Mouse (Mus musculus) intestine, embryonic 15.5 days (tissue): ENCODE results near the gene Gsk3b. TPM values are rescaled to one million over a fixed set of nuclear protein-coding genes. Genes with fewer than 3 reads are reported as not detected.
"Not testable (repeated sequence)": the region's sequence is repeated elsewhere in the genome, so short reads cannot be mapped to it uniquely, and the experiment has no call there.

ENCODE experiments used
- ATAC-seq: fragments of 200-750 bp; cut with Nextera tagmentation; 2 replicates; pipeline ENCODE4 v1.8.0; 2017; ENCODE audit warnings: moderate TSS enrichment, moderate library complexity
- H3K27ac ChIP-seq: fragments of 300-500 bp; sonication (generic); 2 replicates; pipeline ENCODE4 v1.5.1; 2015; ENCODE audit warnings: mild to moderate bottlenecking, inconsistent platforms
- H3K27me3 ChIP-seq: fragments of 300-500 bp; sonication (generic); replicated peaks from 2 replicates; pipeline ENCODE4 v1.6.1; 2015; ENCODE audit warnings: inconsistent platforms
- H3K36me3 ChIP-seq: fragments of 300-500 bp; sonication (generic); 2 replicates; pipeline ENCODE4 v1.6.1; 2015; ENCODE audit warnings: inconsistent platforms
- H3K4me1 ChIP-seq: fragments of 300-500 bp; sonication (generic); replicated peaks from 2 replicates; pipeline ENCODE4 v1.6.1; 2015; ENCODE audit warnings: inconsistent platforms
- H3K4me2 ChIP-seq: fragments of 300-500 bp; sonication (generic); replicated peaks from 2 replicates; pipeline ENCODE4 v1.6.1; 2015; ENCODE audit warnings: mild to moderate bottlenecking, inconsistent platforms
- H3K4me3 ChIP-seq: fragments of 300-500 bp; sonication (generic); replicated peaks from 2 replicates; pipeline ENCODE4 v1.5.1; 2015; ENCODE audit warnings: inconsistent platforms
- H3K9ac ChIP-seq: fragments of 300-500 bp; sonication (generic); 2 replicates; pipeline ENCODE4 v1.6.1; 2015; ENCODE audit warnings: inconsistent platforms
- H3K9me3 ChIP-seq: fragments of 300-500 bp; sonication (generic); 2 replicates; pipeline ENCODE4 v1.6.1; 2016; ENCODE audit warnings: inconsistent platforms
- WGBS: fragments of 180-500 bp; shearing (Covaris S2); methylation state at CpG from one replicate; pipeline ENCODE4 v1.1.7; 2015; 5-methylcytosine and 5-hydroxymethylcytosine counted together
- polyA plus RNA-seq: library from polyadenylated mRNA; unstranded; fragments of >200 nt; fragmentation: Nextera tagmentation; extraction: Ambion mirVana; gene quantifications from 2 replicates; pipeline ENCODE4 v1.2.1, GENCODE M21; 2015

Gsk3b gene
- polyA plus RNA-seq, 1 experiment from 2014 or later: 48.4 TPM

DNA sequence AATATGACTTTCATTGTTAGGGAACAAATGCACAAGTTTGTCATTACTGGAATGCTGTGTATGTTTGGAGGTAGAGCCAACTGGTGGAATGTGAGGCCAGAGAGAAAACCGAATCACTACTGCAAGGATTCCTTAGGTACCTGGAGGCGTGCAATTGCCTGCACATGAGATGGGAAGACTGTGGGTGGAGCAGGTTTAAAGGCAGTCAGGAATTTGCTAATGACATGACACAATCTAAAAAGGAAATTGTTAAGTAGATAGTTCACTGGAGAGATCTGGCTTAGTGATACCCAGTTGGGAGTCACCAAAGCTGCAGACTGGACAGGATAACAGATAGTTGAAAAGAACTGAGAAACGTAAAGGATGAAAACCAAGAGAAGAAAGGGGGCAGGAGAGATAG is 73.2 kb downstream of the Gsk3b start:
- no peak overlapping the region for H3K9ac ChIP-seq
- H3K4me2 ChIP-seq: no peak overlapping the region
- WGBS: 76% methylated on average over 3 of the region's 3 CpGs
- H3K27ac ChIP-seq: no peak overlapping the region
- H3K36me3 ChIP-seq: no peaks in the 10 kb centered on the region
- H3K4me3 ChIP-seq: no peak overlapping the region
- no peaks in the 10 kb centered on the region for H3K27me3 ChIP-seq
- no peaks in the 10 kb centered on the region for H3K4me1 ChIP-seq
- ATAC-seq: no peak
- H3K9me3 ChIP-seq: no peaks in the 10 kb centered on the region

DNA sequence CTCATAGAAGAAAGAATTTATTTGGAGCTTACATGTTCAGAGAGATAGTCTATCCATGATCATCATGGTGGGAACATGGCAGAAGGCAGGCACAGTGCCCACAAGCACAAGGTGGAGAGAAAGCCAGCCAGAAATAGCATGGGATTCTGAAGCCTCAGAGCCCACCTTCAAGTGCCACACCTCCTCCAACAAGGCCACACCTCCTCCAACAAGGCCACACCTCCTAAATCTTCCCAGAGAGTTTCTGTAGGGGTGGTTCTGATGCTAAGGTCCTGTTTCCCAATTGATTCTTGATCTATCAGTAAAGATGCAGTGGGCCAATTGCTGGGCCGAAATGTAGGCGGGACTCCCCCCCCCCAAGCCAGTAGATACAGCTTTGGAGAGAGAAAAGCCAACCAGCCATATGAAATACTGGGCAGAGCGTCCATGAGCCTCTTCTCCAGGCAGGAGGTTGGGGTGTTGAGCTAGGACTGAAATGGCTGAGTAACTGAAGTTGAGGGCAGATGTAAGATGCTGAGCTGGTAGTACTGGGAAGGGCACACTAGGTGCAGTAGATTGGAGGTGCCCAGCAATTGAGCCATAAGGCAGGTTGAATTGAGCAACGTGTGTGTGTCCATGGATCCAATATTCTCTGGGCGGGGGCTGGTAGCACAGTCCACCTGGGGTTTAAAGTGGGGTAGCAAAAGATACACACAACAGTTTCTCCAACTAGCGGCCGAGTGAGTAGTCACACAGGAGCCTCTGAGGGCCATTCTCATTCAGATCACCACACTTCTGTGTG is 76.2 kb downstream of the Gsk3b start:
- Histone ChIP-seq H3K9ac (no peak overlapping the region), H3K9me3 (no peaks in the 10 kb centered on the region), H3K36me3 (no peaks in the 10 kb centered on the region), H3K4me3 (no peak overlapping the region), H3K4me2 (no peak overlapping the region), H3K27me3 (no peaks in the 10 kb centered on the region), H3K4me1 (no peaks in the 10 kb centered on the region), H3K27ac (no peak overlapping the region)
- no peak for ATAC-seq
- 94% methylated on average over 7 of the region's 7 CpGs for WGBS

DNA sequence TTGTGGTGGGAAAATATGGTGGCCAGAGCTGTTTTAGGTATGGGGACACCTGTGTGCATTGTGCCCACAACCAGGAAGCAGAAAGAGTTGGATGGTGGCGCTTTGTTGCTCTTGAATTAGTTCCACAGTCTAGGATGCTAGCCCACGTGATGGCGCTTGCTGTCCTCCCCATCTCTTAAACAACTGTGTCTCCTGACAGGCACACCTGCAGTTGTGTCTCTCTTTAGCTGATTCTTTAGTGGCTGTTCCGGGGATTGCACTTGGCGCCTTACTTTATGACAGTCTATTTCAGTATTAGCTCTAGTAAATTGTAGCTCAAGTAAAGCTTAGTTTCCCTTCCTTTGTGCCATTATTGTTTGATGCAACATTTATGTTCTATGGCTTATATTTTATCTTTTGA is 80.2 kb downstream of the Gsk3b start:
- no peak for ATAC-seq
- no peak overlapping the region for H3K27ac ChIP-seq
- no peaks in the 10 kb centered on the region for H3K27me3 ChIP-seq
- H3K36me3 ChIP-seq: no peaks in the 10 kb centered on the region; the same call in 1 of the 2 replicates
- H3K4me2 ChIP-seq: no peak overlapping the region
- no peak overlapping the region for H3K9ac ChIP-seq
- H3K4me3 ChIP-seq: no peak overlapping the region
- WGBS: 96% methylated on average over 5 of the region's 5 CpGs
- H3K9me3 ChIP-seq: no peaks in the 10 kb centered on the region
- no peaks in the 10 kb centered on the region for H3K4me1 ChIP-seq

DNA sequence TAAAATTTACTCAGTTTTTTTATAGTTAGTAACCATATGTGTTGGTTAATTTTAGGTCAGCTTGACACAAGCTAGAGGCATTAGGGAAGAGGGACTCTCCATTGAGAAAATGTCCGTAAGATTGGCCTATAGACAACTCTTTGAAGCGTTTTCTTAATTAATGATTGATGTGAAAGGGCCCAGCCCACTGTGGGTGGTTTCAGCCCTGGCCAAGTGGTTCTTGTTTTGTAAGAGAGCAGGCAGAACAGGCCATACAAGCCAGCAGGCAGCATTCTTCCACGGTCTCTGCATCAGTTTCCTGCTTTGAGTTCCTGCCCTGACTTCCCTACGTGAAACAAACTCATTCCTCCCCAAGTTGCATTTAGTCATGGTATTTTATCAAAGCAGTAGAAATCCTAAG is 90.3 kb downstream of the Gsk3b start:
- Histone ChIP-seq H3K27me3 (no peaks in the 10 kb centered on the region), H3K4me1 (peaks cover 2% of the 10 kb centered on the region; the same call in 1 of the 2 replicates), H3K9ac (no peak overlapping the region), H3K4me3 (no peak overlapping the region), H3K4me2 (no peak overlapping the region), H3K36me3 (no peaks in the 10 kb centered on the region), H3K9me3 (no peaks in the 10 kb centered on the region), H3K27ac (no peak overlapping the region)
- WGBS: 86% methylated on average over 4 of the region's 4 CpGs
- ATAC-seq: no peak

DNA sequence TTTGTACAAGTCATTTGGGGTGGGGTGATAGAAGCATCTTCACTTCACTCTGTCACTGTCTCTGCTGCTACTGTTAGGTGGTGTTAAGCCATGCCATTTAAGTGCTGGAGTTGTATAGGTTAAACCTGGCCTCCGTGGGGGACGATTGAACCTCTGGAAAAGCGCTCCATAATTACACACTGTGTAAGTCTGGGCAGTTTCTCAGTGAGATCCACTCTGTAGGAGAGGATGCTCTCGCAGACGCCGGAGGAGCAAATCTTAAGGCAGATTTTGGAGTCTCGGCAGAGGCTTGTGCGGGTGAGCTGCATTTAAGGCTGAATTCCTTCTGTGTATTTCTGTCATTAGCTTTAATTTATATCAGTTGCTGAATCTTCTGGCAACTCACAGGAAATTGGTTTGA is 92.6 kb downstream of the Gsk3b start:
- Histone ChIP-seq H3K9me3 (no peaks in the 10 kb centered on the region), H3K27ac (no peak overlapping the region), H3K4me3 (no peak overlapping the region), H3K4me2 (no peak overlapping the region), H3K36me3 (no peaks in the 10 kb centered on the region), H3K4me1 (peaks cover 2% of the 10 kb centered on the region; the same call in 1 of the 2 replicates), H3K27me3 (no peaks in the 10 kb centered on the region), H3K9ac (no peak overlapping the region)
- no peak for ATAC-seq
- WGBS: 53% methylated on average over 8 of the region's 8 CpGs

DNA sequence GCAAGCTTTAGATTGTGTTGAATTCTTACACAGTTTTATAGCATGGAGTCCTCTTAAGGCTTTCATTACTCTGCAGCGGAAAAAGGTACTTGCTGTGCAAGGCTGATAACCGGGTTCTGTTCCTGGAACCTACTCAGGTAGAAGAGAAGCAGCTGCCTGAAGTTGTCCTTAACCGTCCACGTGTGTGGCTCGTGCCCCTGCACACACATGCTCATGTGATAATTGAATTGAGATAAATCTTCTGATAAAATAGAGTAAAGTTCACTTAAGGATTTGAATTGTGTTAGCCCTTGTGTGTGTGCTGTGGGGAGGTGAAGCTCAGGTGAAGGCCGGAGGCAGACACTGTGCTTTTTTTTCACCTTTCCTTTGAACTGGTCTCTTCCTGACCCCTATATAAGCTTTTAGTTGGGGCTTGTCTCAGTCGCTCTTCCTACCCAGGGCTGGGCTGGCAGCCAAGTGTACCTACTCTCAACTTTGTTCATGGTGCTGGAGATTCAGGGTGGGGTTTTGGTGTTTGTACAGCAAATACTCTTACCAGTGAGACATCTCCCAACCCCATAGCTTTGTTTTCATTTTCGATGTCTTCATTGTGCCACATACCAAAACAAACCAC is 96.0 kb downstream of the Gsk3b start:
- no peak overlapping the region for H3K9ac ChIP-seq
- H3K4me2 ChIP-seq: no peak overlapping the region
- H3K27me3 ChIP-seq: no peaks in the 10 kb centered on the region
- H3K4me3 ChIP-seq: no peak overlapping the region
- no peaks in the 10 kb centered on the region; the same call in 1 of the 2 replicates for H3K36me3 ChIP-seq
- ATAC-seq: peak; percentile 74
- peaks cover 2% of the 10 kb centered on the region; the same call in 1 of the 2 replicates for H3K4me1 ChIP-seq
- no peak overlapping the region for H3K27ac ChIP-seq
- H3K9me3 ChIP-seq: no peaks in the 10 kb centered on the region
- WGBS: 72% methylated on average over 8 of the region's 8 CpGs

DNA sequence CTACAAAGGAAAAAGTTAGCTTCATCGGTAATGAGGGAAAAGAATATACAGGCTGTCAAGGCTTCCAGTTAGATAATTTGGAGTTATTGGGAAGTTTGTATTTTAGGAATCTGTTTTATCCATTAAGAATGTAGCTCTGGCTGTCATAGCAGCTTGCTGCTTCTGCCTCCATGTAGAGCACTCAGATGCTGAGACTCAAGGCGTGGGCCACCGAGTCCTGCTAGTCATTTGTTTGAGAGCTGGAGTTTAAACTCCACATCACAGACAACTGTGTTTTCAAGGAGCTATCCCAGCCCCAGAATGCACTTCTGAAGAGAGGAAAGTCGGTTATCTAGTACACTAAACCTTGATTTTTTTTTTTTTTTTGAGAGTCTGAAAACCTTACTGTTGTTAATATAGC is 101.2 kb downstream of the Gsk3b start:
- WGBS: 83% methylated on average over 4 of the region's 4 CpGs
- no peaks in the 10 kb centered on the region for H3K27me3 ChIP-seq
- H3K27ac ChIP-seq: no peak overlapping the region
- no peaks in the 10 kb centered on the region for H3K4me1 ChIP-seq
- no peak overlapping the region for H3K4me3 ChIP-seq
- no peak overlapping the region for H3K9ac ChIP-seq
- no peaks in the 10 kb centered on the region for H3K9me3 ChIP-seq
- peaks cover 7% of the 10 kb centered on the region for H3K36me3 ChIP-seq
- ATAC-seq: no peak
- no peak overlapping the region for H3K4me2 ChIP-seq

DNA sequence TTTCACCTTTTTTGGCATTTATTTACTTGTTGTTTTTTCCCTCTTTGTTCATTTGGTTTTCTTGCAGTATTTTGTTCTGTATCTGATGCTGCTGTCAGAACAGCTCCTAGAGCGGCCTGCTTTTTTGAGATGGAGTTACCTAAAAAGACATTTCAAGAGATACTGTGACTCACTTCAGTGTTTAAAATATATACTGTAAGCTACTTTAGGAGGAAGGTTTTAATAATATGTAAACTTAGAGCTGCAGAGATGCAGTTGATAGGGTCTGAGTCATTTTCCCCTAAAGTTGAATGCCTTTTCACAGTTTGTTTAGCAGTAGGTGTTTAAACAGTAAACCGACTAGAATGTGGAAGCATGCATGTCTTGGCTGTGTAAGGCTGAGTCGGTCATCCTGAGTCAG is 101.7 kb downstream of the Gsk3b start:
- Histone ChIP-seq H3K4me1 (no peaks in the 10 kb centered on the region), H3K9me3 (no peaks in the 10 kb centered on the region), H3K4me3 (no peak overlapping the region), H3K4me2 (no peak overlapping the region), H3K27ac (no peak overlapping the region), H3K27me3 (no peaks in the 10 kb centered on the region), H3K9ac (no peak overlapping the region), H3K36me3 (peaks cover 7% of the 10 kb centered on the region)
- WGBS: 77% methylated on average over 3 of the region's 3 CpGs
- ATAC-seq: no peak

DNA sequence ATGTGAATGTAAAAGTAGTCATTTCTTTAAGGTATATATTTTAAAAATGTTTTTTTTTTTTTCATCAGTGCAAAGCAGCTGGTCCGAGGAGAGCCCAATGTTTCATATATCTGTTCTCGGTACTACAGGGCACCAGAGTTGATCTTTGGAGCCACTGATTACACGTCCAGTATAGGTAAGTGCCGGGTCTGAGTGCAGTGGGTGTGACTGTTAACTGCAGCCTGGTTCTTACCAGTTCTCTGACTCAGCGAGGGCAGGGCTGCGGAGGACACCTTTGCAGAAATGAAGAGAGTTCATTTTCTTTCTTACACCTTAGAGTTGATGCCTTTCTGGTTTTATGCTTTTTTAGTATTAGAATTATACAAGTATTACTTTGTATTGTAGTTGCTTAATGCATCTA is 102.7 kb downstream of the Gsk3b start:
- peak; percentile 95 for ATAC-seq
- no peaks in the 10 kb centered on the region for H3K9me3 ChIP-seq
- peaks cover 9% of the 10 kb centered on the region for H3K36me3 ChIP-seq
- H3K4me3 ChIP-seq: no peak overlapping the region
- no peak overlapping the region for H3K27ac ChIP-seq
- H3K4me2 ChIP-seq: no peak overlapping the region
- no peak overlapping the region for H3K9ac ChIP-seq
- no peaks in the 10 kb centered on the region for H3K27me3 ChIP-seq
- 62% methylated on average over 6 of the region's 6 CpGs for WGBS
- no peaks in the 10 kb centered on the region for H3K4me1 ChIP-seq

DNA sequence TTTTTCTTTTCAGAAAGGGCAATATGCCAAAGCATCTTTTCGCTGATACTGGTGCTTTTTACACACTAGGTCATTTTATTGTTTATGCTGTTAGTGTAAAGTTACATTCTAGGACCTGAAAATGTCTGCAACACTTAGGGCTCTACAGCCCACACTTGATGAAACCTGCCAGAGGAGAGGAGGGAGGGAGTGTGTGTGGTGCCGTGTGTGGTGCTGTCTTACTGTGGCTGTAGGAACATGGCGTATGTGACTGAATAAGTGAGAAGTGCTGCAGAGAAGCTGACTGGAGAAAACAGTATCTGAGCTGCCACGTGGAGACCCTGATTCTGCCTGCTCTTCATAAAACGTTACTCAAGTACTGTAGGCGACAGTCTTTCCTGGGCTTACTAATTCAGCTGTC is 103.8 kb downstream of the Gsk3b start:
- no peak overlapping the region for H3K9ac ChIP-seq
- H3K36me3 ChIP-seq: peaks cover 10% of the 10 kb centered on the region
- 85% methylated on average over 6 of the region's 6 CpGs for WGBS
- H3K27me3 ChIP-seq: no peaks in the 10 kb centered on the region
- H3K9me3 ChIP-seq: no peaks in the 10 kb centered on the region
- no peak for ATAC-seq
- H3K4me3 ChIP-seq: no peak overlapping the region
- H3K4me2 ChIP-seq: no peak overlapping the region
- H3K27ac ChIP-seq: no peak overlapping the region
- H3K4me1 ChIP-seq: no peaks in the 10 kb centered on the region

DNA sequence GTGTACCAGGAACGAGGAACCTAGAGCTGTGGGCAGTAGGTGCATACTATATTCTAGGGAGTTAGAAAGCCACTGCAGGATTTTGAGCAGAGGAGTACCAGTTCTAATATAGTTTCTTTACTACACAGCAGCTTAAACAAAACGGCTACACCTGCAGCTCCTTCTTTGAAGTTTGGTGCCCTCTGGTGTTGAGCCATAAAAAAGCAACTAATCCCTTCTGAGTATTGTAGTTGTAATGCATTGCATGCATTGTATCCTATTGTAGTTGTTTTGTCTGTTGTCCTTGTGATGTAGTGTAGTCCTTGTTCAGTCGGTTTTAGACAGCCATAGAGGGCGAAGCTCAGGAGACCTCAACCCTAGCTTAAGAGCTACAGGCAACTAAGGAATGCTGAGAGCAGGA is 108.5 kb downstream of the Gsk3b start:
- WGBS: 54% methylated on average over 4 of the region's 4 CpGs
- H3K9ac ChIP-seq: no peak overlapping the region
- H3K27ac ChIP-seq: no peak overlapping the region
- H3K27me3 ChIP-seq: no peaks in the 10 kb centered on the region
- peaks cover 9% of the 10 kb centered on the region for H3K36me3 ChIP-seq
- no peak overlapping the region for H3K4me2 ChIP-seq
- no peaks in the 10 kb centered on the region for H3K9me3 ChIP-seq
- no peak overlapping the region for H3K4me3 ChIP-seq
- H3K4me1 ChIP-seq: no peaks in the 10 kb centered on the region
- peak; percentile 62 for ATAC-seq

DNA sequence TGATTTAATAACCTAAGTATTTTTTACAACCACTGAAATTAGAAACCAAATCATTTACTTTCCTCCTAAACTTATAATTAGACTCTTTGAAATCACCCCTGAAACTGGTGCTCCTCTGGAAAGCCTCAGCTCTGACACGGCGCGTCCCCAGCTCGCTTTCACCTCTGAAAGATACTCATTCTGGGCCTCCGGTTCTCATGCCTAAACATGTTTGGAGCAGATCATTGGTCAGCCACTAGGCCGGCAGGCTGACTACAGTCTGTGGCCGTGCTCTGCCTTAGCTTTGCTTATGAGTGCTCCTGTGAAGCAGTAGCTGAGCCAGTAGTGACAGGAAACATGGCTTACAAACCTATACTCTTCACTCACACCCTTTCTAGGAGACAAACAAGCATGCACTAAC is 116.5 kb downstream of the Gsk3b start:
- Histone ChIP-seq H3K27ac (no peak overlapping the region), H3K4me1 (no peaks in the 10 kb centered on the region), H3K4me2 (no peak overlapping the region), H3K9ac (no peak overlapping the region), H3K36me3 (0 out of 2 replicates have a peak, but pooled peaks cover 4% of the 10 kb centered on the region), H3K27me3 (no peaks in the 10 kb centered on the region), H3K9me3 (no peaks in the 10 kb centered on the region), H3K4me3 (no peak overlapping the region)
- no peak for ATAC-seq
- 91% methylated on average over 7 of the region's 7 CpGs for WGBS

DNA sequence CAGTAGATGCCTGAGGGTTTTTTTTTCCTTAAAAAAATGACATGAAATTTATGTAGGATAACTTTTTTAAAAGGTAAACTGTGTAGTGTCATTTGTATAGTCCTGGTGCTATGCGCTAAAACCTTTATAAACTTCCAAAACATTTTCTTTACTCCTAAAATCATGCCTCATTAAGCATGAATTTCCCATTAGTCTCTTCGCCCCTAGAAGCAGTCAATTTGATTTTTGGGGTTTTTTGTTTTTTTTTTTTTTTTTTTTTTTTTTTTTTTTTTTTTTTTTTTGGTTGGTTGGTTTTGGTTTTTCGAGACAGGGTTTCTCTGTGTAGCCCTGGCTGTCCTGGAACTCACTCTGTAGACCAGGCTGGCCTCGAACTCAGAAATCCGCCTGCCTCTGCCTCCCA is 133.7 kb downstream of the Gsk3b start:
- H3K9ac ChIP-seq, H3K4me2 ChIP-seq, H3K9me3 ChIP-seq, H3K4me1 ChIP-seq, ATAC-seq, H3K4me3 ChIP-seq, H3K27ac ChIP-seq, H3K27me3 ChIP-seq: not testable (repeated sequence)
- WGBS: 95% methylated on average over 5 of the region's 5 CpGs
- H3K36me3 ChIP-seq: peaks cover 18% of the 10 kb centered on the region
